Mouse (Mus musculus) neural tube, embryonic 14.5 days (tissue): ENCODE results near the gene Sema4g. TPM values are rescaled to one million over a fixed set of nuclear protein-coding genes. Genes with fewer than 3 reads are reported as not detected.
A peak's percentile ranks its signal among the peaks of the same experiment; 100 is the strongest.

ENCODE experiments used
- ATAC-seq: fragments of 200-750 bp; cut with Nextera tagmentation; 2 replicates; pipeline ENCODE4 v1.8.0; 2017; ENCODE audit warnings: low read depth, mild to moderate bottlenecking, moderate TSS enrichment, moderate library complexity
- H3K27ac ChIP-seq: fragments of 300-500 bp; sonication (generic); 2 replicates; pipeline ENCODE4 v1.5.1; 2014; ENCODE audit warnings: low read depth, mild to moderate bottlenecking, control low read depth, low read length, moderate library complexity, mixed read lengths
- H3K27me3 ChIP-seq: fragments of 300-500 bp; sonication (generic); 2 replicates; pipeline ENCODE4 v1.6.1; 2014; ENCODE audit warnings: low read length; ENCODE audit not compliant: control insufficient read depth, insufficient read depth
- H3K36me3 ChIP-seq: fragments of 300-500 bp; sonication (generic); 2 replicates; pipeline ENCODE4 v1.6.1; 2014; ENCODE audit warnings: low read length, mixed read lengths; ENCODE audit not compliant: control insufficient read depth, insufficient read depth
- H3K4me1 ChIP-seq: fragments of 300-500 bp; sonication (generic); 2 replicates; pipeline ENCODE4 v1.6.1; 2014; ENCODE audit warnings: low read length; ENCODE audit not compliant: control insufficient read depth, insufficient read depth
- H3K4me2 ChIP-seq: fragments of 300-500 bp; sonication (generic); 2 replicates; pipeline ENCODE4 v1.6.1; 2014; ENCODE audit warnings: mild to moderate bottlenecking, low read depth, low read length, control low read depth
- H3K4me3 ChIP-seq: fragments of 300-500 bp; sonication (generic); 2 replicates; pipeline ENCODE4 v1.5.1; 2014; ENCODE audit warnings: low read depth, low read length, control low read depth, mixed read lengths
- H3K9ac ChIP-seq: fragments of 300-500 bp; sonication (generic); replicated peaks from 2 replicates; pipeline ENCODE4 v1.6.1; 2014; ENCODE audit warnings: low read depth, mild to moderate bottlenecking, control low read depth, low read length, mixed read lengths
- H3K9me3 ChIP-seq: fragments of 300-500 bp; sonication (generic); 2 replicates; pipeline ENCODE4 v1.6.1; 2016; ENCODE audit warnings: low read length; ENCODE audit not compliant: control insufficient read depth
- WGBS: fragments of 180-500 bp; shearing (Covaris S2); extraction: QIAGEN DNeasy Blood & Tissue Kit; methylation state at CpG from one replicate; pipeline ENCODE4 v1.1.7; 2014; 5-methylcytosine and 5-hydroxymethylcytosine counted together
- polyA plus RNA-seq: library from polyadenylated mRNA; unstranded; fragments of >200 nt; fragmentation: Nextera tagmentation; extraction: Ambion mirVana; gene quantifications from 2 replicates; pipeline ENCODE4 v1.2.1, GENCODE M21; 2014

The Sema4g gene
- polyA plus RNA-seq, 1 experiment from 2014 or later, result 27.8 TPM

DNA sequence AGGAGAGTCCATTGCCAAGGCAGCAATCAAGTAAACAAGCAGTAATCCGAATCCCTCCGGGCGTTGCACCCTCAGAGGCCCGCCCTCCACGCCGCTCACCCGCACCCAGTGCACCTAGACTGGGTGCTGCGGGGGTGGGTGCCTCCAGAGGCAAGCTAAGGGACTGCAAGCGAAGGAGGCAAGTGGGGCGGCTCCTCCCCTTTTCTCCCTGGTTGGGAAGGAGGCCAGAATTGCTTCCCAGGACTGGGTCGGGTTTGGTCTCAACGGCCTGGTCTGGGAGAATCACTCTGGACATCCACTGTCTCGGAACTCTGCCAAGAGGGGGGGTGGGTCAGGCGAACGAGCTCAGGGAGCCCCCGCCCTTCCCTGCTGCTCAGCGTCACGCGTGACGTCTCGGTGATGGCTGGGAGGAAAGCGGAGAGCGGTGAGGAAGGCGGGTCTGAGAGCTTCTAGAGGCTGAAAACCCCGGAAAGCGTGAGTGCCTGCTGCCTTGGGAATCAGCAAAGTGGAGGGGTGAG is 58.6 kb downstream of the Sema4g start, which contains the start of gene Sfxn3:
Sfxn3 (plus strand) TSS at position 87 of the 518 bp plus-strand sequence.
- Histone ChIP-seq H3K4me1 (peaks cover 20% of the 10 kb centered on the region), H3K27me3 (no peaks in the 10 kb centered on the region), H3K9me3 (no peaks in the 10 kb centered on the region), H3K36me3 (peaks cover 10% of the 10 kb centered on the region), H3K4me3 (peak within 1 kb of the TSS; percentile 30), H3K9ac (peak within 1 kb of the TSS; percentile 25), H3K27ac (peak within 1 kb of the TSS; percentile 64), H3K4me2 (peak within 1 kb of the TSS; percentile 60)
- WGBS, result under 1% methylated on average over 26 of the region's 26 CpGs
- ATAC-seq, result peak; percentile 85

DNA sequence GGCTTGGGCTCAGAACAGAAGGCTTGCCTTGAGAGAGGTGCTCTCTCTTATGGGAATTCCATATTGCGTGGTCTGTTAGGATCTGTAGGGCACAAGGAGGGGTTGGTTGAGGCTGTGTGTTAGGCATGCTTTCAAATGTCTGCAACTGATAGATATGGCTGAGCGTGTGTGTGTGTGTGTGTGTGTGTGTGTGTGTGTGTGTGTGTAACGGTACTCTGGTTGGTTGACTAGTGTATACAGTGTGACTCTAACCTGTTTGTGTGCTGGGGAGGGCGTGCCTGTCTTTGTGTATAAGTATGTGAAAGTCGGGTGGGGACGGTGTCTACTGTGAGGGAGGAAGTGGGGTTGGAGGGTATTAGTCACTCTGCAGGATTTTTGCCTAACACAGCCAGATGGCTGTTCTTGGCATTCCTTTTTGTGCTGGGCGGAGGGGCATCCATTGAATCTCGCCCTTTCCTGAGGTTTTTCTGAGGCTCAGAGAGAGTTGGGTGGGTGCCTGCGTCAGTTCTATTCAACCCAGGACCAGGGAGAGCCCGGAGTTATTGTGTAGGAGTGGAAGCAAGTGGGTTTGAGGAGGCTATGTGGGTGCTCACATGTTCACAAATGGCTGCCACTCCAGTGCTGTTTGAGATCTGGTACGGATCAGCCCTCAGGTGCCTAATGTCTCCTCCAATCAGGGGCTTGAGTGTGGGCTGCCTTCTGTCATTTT is 59.2 kb downstream of the Sema4g start:
- Histone ChIP-seq H3K27ac (peak overlapping the region; percentile 64), H3K4me3 (peak overlapping the region; percentile 30), H3K9me3 (no peaks in the 10 kb centered on the region), H3K36me3 (peaks cover 15% of the 10 kb centered on the region), H3K4me2 (peak overlapping the region; percentile 60), H3K4me1 (peaks cover 20% of the 10 kb centered on the region), H3K27me3 (no peaks in the 10 kb centered on the region), H3K9ac (peak overlapping the region; percentile 25)
- WGBS, result 38% methylated on average over 11 of the region's 11 CpGs
- peak; percentile 66 for ATAC-seq

DNA sequence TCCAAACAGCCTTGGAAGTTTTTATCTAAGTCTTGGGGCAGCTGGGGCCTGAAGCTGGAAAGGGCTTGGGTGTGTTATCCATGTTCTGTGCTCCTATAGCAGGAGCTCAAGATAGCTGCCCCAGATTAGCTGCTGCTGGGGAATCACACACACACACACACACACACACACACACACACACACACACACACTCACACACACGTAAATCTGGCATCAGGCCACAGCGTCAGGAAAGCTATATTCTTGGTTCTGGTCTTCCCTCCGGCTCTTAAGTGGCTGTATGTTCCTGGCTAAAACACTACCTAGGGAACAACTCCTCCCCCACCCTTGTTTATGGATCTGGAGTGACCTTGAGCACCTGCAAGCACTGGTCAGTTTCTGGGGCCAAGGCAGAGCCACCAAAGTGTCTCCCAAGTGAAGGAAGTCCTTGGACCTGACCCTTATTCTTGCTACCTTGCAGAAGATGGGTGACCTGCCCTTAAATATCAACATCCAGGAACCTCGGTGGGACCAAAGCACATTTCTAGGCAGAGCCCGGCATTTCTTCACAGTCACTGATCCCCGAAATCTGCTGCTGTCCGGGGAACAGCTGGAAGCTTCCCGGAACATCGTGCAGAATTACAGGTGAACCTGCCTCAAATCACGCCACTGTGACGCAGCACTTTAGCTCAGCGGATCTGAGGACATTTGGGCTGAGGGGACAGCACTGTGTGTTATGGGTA is 59.9 kb downstream of the Sema4g start:
- H3K4me3 ChIP-seq, result peak overlapping the region; percentile 30
- H3K4me1 ChIP-seq, result peaks cover 20% of the 10 kb centered on the region
- no peaks in the 10 kb centered on the region for H3K9me3 ChIP-seq
- H3K9ac ChIP-seq, result peak overlapping the region; percentile 41; the same call in 1 of the 2 replicates
- H3K36me3 ChIP-seq, result peaks cover 20% of the 10 kb centered on the region
- H3K27me3 ChIP-seq, result no peaks in the 10 kb centered on the region
- ATAC-seq, result no peak
- H3K4me2 ChIP-seq, result peak overlapping the region; percentile 60
- H3K27ac ChIP-seq, result peak overlapping the region; percentile 64
- WGBS, result 78% methylated on average over 12 of the region's 12 CpGs

DNA sequence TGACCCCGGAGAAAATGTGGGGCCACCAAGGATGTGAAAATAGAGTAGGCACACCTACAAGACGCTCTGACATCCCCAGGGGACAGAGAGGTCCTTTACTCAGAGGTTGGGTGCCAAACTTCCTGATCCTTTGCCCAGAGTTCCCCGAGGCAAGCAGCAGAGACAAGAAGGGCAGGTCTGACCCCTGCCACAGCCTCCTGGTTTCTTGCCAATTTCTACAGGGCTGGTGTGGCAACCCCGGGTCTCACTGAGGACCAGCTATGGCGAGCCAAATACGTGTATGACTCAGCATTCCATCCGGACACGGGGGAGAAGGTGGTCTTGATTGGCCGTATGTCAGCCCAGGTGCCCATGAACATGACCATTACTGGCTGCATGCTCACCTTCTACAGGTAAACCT is 60.6 kb downstream of the Sema4g start:
- no peaks in the 10 kb centered on the region for H3K27me3 ChIP-seq
- peaks cover 23% of the 10 kb centered on the region for H3K36me3 ChIP-seq
- H3K4me3 ChIP-seq, result no peak overlapping the region
- H3K4me2 ChIP-seq, result peak overlapping the region; percentile 60; the same call in 1 of the 2 replicates
- H3K9me3 ChIP-seq, result no peaks in the 10 kb centered on the region
- H3K4me1 ChIP-seq, result peaks cover 20% of the 10 kb centered on the region
- H3K27ac ChIP-seq, result no peak overlapping the region
- WGBS, result 79% methylated on average over 9 of the region's 9 CpGs
- ATAC-seq, result no peak
- no peak overlapping the region for H3K9ac ChIP-seq

Other genes starting within 250 kb of the Sema4g start
- gene Pax2, start 233.1 kb upstream of the Sema4g start, polyA plus RNA-seq, result 23.8 and 27.0 TPM in 2 replicates
- gene Slf2, start 58.0 kb upstream of the Sema4g start, polyA plus RNA-seq, result 41.5 and 46.3 TPM in 2 replicates
- 10.2 and 12.8 TPM in 2 replicates for gene Twnk, start 16.6 kb downstream of the Sema4g start, polyA plus RNA-seq
- gene Mrpl43, start 17.3 kb downstream of the Sema4g start, polyA plus RNA-seq, result 82.0 and 88.0 TPM in 2 replicates
- gene Lzts2, start 25.3 kb downstream of the Sema4g start, polyA plus RNA-seq, result 16.1 and 20.3 TPM in 2 replicates
- gene Pdzd7, start 56.6 kb downstream of the Sema4g start, polyA plus RNA-seq, result 2.3 and 2.5 TPM in 2 replicates
- gene Sfxn3, start 58.4 kb downstream of the Sema4g start, polyA plus RNA-seq, result 73.7 and 79.6 TPM in 2 replicates
- gene Kazald1, start 86.1 kb downstream of the Sema4g start, polyA plus RNA-seq, result 1.2 and 2.1 TPM in 2 replicates
- 0.35 TPM in 1 of 2 replicates, not detected in the other for gene Tlx1, start 161.6 kb downstream of the Sema4g start, polyA plus RNA-seq
- 23.0 and 24.3 TPM in 2 replicates for gene Lbx1, start 246.7 kb downstream of the Sema4g start, polyA plus RNA-seq